Mouse (Mus musculus) MEL (cell line): ENCODE data around the gene Rflnb. TPM values are rescaled to one million over a fixed set of nuclear protein-coding genes. Genes with fewer than 3 reads are reported as not detected.

Source experiments
- DNase-seq: peaks from one replicate; pipeline ENCODE4 v3.0.0; 2011; ENCODE audit warnings: low read depth, low spot score
- H3K27ac ChIP-seq: 2 replicates; pipeline ENCODE4 v1.5.1; 2012; ENCODE audit warnings: low read depth, mild to moderate bottlenecking, control low read depth, low read length, moderate library complexity; ENCODE audit not compliant: control insufficient read depth
- H3K27me3 ChIP-seq, 2 experiments: fragments of 150-350 bp in 1 of 2; sonication (generic) in 1 of 2; 2 replicates each; pipeline ENCODE4 v1.6.1; 2012; ENCODE audit warnings: low read length in 2 of 2, mild to moderate bottlenecking in 2 of 2, improper control_type of control experiment in 1 of 2, moderate library complexity in 1 of 2; ENCODE audit not compliant: insufficient read depth in 2 of 2, control insufficient read depth in 1 of 2
- H3K36me3 ChIP-seq, 2 experiments: 2 replicates each; pipeline ENCODE4 v1.6.1; 2012 to 2014; ENCODE audit warnings: low read length in 2 of 2, improper control_type of control experiment in 1 of 2, inconsistent platforms in 1 of 2, mild to moderate bottlenecking in 1 of 2; ENCODE audit not compliant: insufficient read depth in 2 of 2, control insufficient read depth in 1 of 2
- H3K4me1 ChIP-seq, 2 experiments: fragments of 150-350 bp in 1 of 2; sonication (generic) in 1 of 2; 2 replicates each; pipeline ENCODE4 v1.6.1; 2012; ENCODE audit warnings: low read length in 2 of 2, improper control_type of control experiment in 1 of 2, mild to moderate bottlenecking in 1 of 2; ENCODE audit not compliant: insufficient read depth in 2 of 2, control insufficient read depth in 1 of 2
- H3K4me3 ChIP-seq, 2 experiments: fragments of 150-350 bp in 1 of 2; sonication (generic) in 1 of 2; 2 replicates each; pipeline ENCODE4 v1.5.1; 2012; ENCODE audit warnings: low read depth in 2 of 2, low read length in 2 of 2, mild to moderate bottlenecking in 2 of 2, moderate library complexity in 2 of 2, control low read depth in 1 of 2, improper control_type of control experiment in 1 of 2; ENCODE audit not compliant: control insufficient read depth in 1 of 2, insufficient read depth in 1 of 2
- H3K79me2 ChIP-seq: 2 replicates; pipeline ENCODE4 v1.6.1; 2012; ENCODE audit warnings: mild to moderate bottlenecking, low read length, moderate library complexity; ENCODE audit not compliant: control insufficient read depth, poor library complexity, insufficient read depth
- H3K9ac ChIP-seq: 2 replicates; pipeline ENCODE4 v1.6.1; 2012; ENCODE audit warnings: low read depth, mild to moderate bottlenecking, control low read depth, low read length, moderate library complexity; ENCODE audit not compliant: control insufficient read depth, poor library complexity, severe bottlenecking
- H3K9me3 ChIP-seq: fragments of 150-350 bp; sonication (generic); replicated peaks from 2 replicates; pipeline ENCODE4 v1.6.1; 2012; ENCODE audit warnings: mild to moderate bottlenecking, low read length, improper control_type of control experiment, moderate library complexity; ENCODE audit not compliant: insufficient read depth
- CHD1 ChIP-seq: IDR thresholded peaks from 2 replicates; pipeline ENCODE4 v1.6.1; 2012; ENCODE audit warnings: low read depth, mild to moderate bottlenecking, inconsistent platforms, low read length, improper control_type of control experiment
- CHD2 ChIP-seq: IDR thresholded peaks from 2 replicates; pipeline ENCODE4 v1.6.1; 2011; ENCODE audit warnings: low read length, improper control_type of control experiment
- CTCF ChIP-seq, 3 experiments: IDR thresholded peaks in 2 of 3; conservative IDR thresholded peaks in 1 of 3; 2 replicates each; pipeline ENCODE4 v1.5.1; 2011 to 2012; ENCODE audit warnings: low read length in 3 of 3, low read depth in 2 of 3, mild to moderate bottlenecking in 2 of 3, improper control_type of control experiment in 1 of 3, inconsistent platforms in 1 of 3, mixed read lengths in 1 of 3, moderate library complexity in 1 of 3; ENCODE audit not compliant: control insufficient read depth in 1 of 3, insufficient read depth in 1 of 3, poor library complexity in 1 of 3, severe bottlenecking in 1 of 3
- ELF1 ChIP-seq: IDR thresholded peaks from 2 replicates; pipeline ENCODE4 v1.6.1; 2014; ENCODE audit warnings: low read depth, mild to moderate bottlenecking, inconsistent platforms, low read length, improper control_type of control experiment, moderate library complexity
- EP300 ChIP-seq, 2 experiments: IDR thresholded peaks; 2 replicates each; pipeline ENCODE4 v1.6.1; 2011; ENCODE audit warnings: improper control_type of control experiment in 2 of 2, low read length in 2 of 2, low read depth in 1 of 2, mild to moderate bottlenecking in 1 of 2
- ETS1 ChIP-seq: IDR thresholded peaks from 2 replicates; pipeline ENCODE4 v1.6.1; 2012; ENCODE audit warnings: low read depth, mild to moderate bottlenecking, inconsistent platforms, low read length, improper control_type of control experiment, moderate library complexity
- GABPA ChIP-seq: IDR thresholded peaks from 2 replicates; pipeline ENCODE4 v1.6.1; 2012; ENCODE audit warnings: low read depth, mild to moderate bottlenecking, inconsistent platforms, low read length, improper control_type of control experiment, moderate library complexity
- GATA1 ChIP-seq: IDR thresholded peaks from 2 replicates; pipeline ENCODE4 v1.6.1; 2011; ENCODE audit warnings: low read depth, low read length, improper control_type of control experiment
- HCFC1 ChIP-seq: IDR thresholded peaks from 2 replicates; pipeline ENCODE4 v1.6.1; 2012; ENCODE audit warnings: low read depth, mild to moderate bottlenecking, inconsistent platforms, low read length, improper control_type of control experiment, moderate library complexity
- KAT2A ChIP-seq: conservative IDR thresholded peaks from 2 replicates; pipeline ENCODE4 v1.6.1; 2012; ENCODE audit warnings: low read depth, low read length, improper control_type of control experiment, inconsistent platforms
- MAFK ChIP-seq: IDR thresholded peaks from 2 replicates; pipeline ENCODE4 v1.6.1; 2011; ENCODE audit warnings: low read depth, mild to moderate bottlenecking, low read length, improper control_type of control experiment, borderline replicate concordance
- MEF2A ChIP-seq: IDR thresholded peaks from 2 replicates; pipeline ENCODE4 v1.6.1; 2014; ENCODE audit warnings: low read depth, mild to moderate bottlenecking, inconsistent platforms, low read length, improper control_type of control experiment; ENCODE audit not compliant: poor library complexity, insufficient replicate concordance, severe bottlenecking; ENCODE audit errors: extremely low read depth
- MYB ChIP-seq: IDR thresholded peaks from 2 replicates; pipeline ENCODE4 v1.6.1; 2011; ENCODE audit warnings: mild to moderate bottlenecking, low read depth, low read length, improper control_type of control experiment
- NELFE ChIP-seq: IDR thresholded peaks from 2 replicates; pipeline ENCODE4 v1.6.1; 2011; ENCODE audit warnings: low read depth, low read length, improper control_type of control experiment
- NRF1 ChIP-seq: IDR thresholded peaks from 2 replicates; pipeline ENCODE4 v1.6.1; 2014; ENCODE audit warnings: low read depth, mild to moderate bottlenecking, inconsistent platforms, low read length, improper control_type of control experiment, moderate library complexity; ENCODE audit not compliant: poor library complexity, insufficient read depth, severe bottlenecking
- POLR2AphosphoS2 ChIP-seq: IDR thresholded peaks from 2 replicates; pipeline ENCODE4 v1.6.1; 2011; ENCODE audit warnings: low read length, improper control_type of control experiment
- RAD21 ChIP-seq: IDR thresholded peaks from 2 replicates; pipeline ENCODE4 v1.6.1; 2011; ENCODE audit warnings: mild to moderate bottlenecking, low read depth, low read length, improper control_type of control experiment
- RCOR1 ChIP-seq: IDR thresholded peaks from 2 replicates; pipeline ENCODE4 v1.6.1; 2012; ENCODE audit warnings: low read depth, mild to moderate bottlenecking, inconsistent platforms, low read length, improper control_type of control experiment
- SIN3A ChIP-seq: IDR thresholded peaks from 2 replicates; pipeline ENCODE4 v1.6.1; 2012; ENCODE audit warnings: low read length, improper control_type of control experiment, inconsistent platforms
- SMC3 ChIP-seq: IDR thresholded peaks from 2 replicates; pipeline ENCODE4 v1.6.1; 2011; ENCODE audit warnings: low read depth, low read length, improper control_type of control experiment
- TBP ChIP-seq: IDR thresholded peaks from 2 replicates; pipeline ENCODE4 v1.8.0; 2011; ENCODE audit warnings: low read depth, low read length, improper control_type of control experiment
- TCF12 ChIP-seq: IDR thresholded peaks from 2 replicates; pipeline ENCODE4 v1.6.1; 2014; ENCODE audit warnings: low read depth, mild to moderate bottlenecking, inconsistent platforms, low read length, improper control_type of control experiment, moderate library complexity
- USF1 ChIP-seq: IDR thresholded peaks from 2 replicates; pipeline ENCODE4 v1.6.1; 2014; ENCODE audit warnings: low read depth, mild to moderate bottlenecking, inconsistent platforms, low read length, improper control_type of control experiment, moderate library complexity
- USF2 ChIP-seq, 2 experiments: IDR thresholded peaks; 2 replicates each; pipeline ENCODE4 v1.6.1; 2011 to 2012; ENCODE audit warnings: improper control_type of control experiment in 2 of 2, low read length in 2 of 2, borderline replicate concordance in 1 of 2, inconsistent platforms in 1 of 2, low read depth in 1 of 2, mild to moderate bottlenecking in 1 of 2; ENCODE audit not compliant: insufficient read depth in 1 of 2
- ZC3H11A ChIP-seq: IDR thresholded peaks from 2 replicates; pipeline ENCODE4 v1.6.1; 2012; ENCODE audit warnings: low read depth, mild to moderate bottlenecking, inconsistent platforms, low read length, improper control_type of control experiment
- polyA plus RNA-seq, 2 experiments: library from polyadenylated mRNA; stranded (reverse) in 1 of 2; unstranded in 1 of 2; fragments of >175 nt in 1 of 2; fragments of >200 nt in 1 of 2; gene quantifications; 2 replicates each; pipeline versions ENCODE4 v1.2.1 to v1.2.4; 2012; ENCODE audit warnings: low replicate concordance in 2 of 2, low read depth in 1 of 2; ENCODE audit not compliant: insufficient read length in 2 of 2, insufficient read depth in 1 of 2, missing spikeins in 1 of 2
- total RNA-seq: library from RNA; depleted of rRNA; stranded (reverse); fragments of 300-350 nt; gene quantifications from 2 replicates; pipeline ENCODE4 v1.2.3, GENCODE M21; 2012

Rflnb gene
- total and polyA plus RNA-seq, 3 experiments, result 7.4 to 8.7 TPM; not detected in 1

GRCm38 (mm10) chr11:76074296-76075093 lies 46.9 kb upstream of the Rflnb start:
- Histone ChIP-seq H3K4me1 (no peaks in the 10 kb centered on the region), H3K27ac (no peak overlapping the region), H3K36me3 (no peaks in the 10 kb centered on the region), H3K27me3 (no peaks in the 10 kb centered on the region)
- no peak for DNase-seq
- TF ChIP-seq MYB (no peak), CHD1 (no peak), USF1 (no peak), CTCF (IDR thresholded peaks at IDR 0.05 in 2 of 3, conservative IDR thresholded peaks at IDR 0.05 in 1 of 3; ENCODE audit: control insufficient read depth in 1 of 3, insufficient read depth in 1 of 3, low read depth in 2 of 3, low read length in 3 of 3, poor library complexity in 1 of 3, severe bottlenecking in 1 of 3) (no peak), NELFE (no peak), RAD21 (no peak), CHD2 (no peak), GATA1 (no peak), KAT2A (no peak), MEF2A (no peak), POLR2AphosphoS2 (no peak), SMC3 (no peak), USF2 (IDR thresholded peaks at IDR 0.05; ENCODE audit: borderline replicate concordance in 1 of 2, insufficient read depth in 1 of 2, low read depth in 1 of 2, low read length in 2 of 2) (no peak)
- TF ChIP-seq, all 39 proteins: peak for 0
- Histone ChIP-seq H3K79me2 (no peaks in the 10 kb centered on the region), H3K9me3 (no peaks in the 10 kb centered on the region), H3K4me3 (no peak overlapping the region), H3K9ac (no peak overlapping the region)

- H3K4me3 ChIP-seq, result no peak overlapping the region
- no peak overlapping the region for H3K27ac ChIP-seq
- no peaks in the 10 kb centered on the region for H3K27me3 ChIP-seq
- DNase-seq, result no peak
- TF ChIP-seq ELF1 (no peak), MEF2A (no peak), RCOR1 (no peak), GABPA (no peak), RAD21 (no peak), SMC3 (no peak), MAFK (no peak), ETS1 (no peak), NRF1 (no peak), ZC3H11A (no peak), EP300 (IDR thresholded peaks at IDR 0.05; ENCODE audit: low read depth in 1 of 2, low read length in 2 of 2) (no peak), TCF12 (no peak), CHD2 (no peak), POLR2AphosphoS2 (no peak), USF1 (no peak), GATA1 (no peak), HCFC1 (no peak), USF2 (IDR thresholded peaks at IDR 0.05; ENCODE audit: borderline replicate concordance in 1 of 2, insufficient read depth in 1 of 2, low read depth in 1 of 2, low read length in 2 of 2) (no peak), SIN3A (no peak), TBP (no peak)
- H3K79me2 ChIP-seq, result no peaks in the 10 kb centered on the region
- no peaks in the 10 kb centered on the region for H3K36me3 ChIP-seq
- H3K4me1 ChIP-seq, result no peaks in the 10 kb centered on the region
- no peak overlapping the region for H3K9ac ChIP-seq
- H3K9me3 ChIP-seq, result no peaks in the 10 kb centered on the region
These were observed 42.2 kb upstream of the Rflnb start for GRCm38 (mm10) chr11:76069816-76070215.
